Mouse (Mus musculus) olfactory bulb, adult 2 months (tissue): ENCODE data around the gene P2ry12. TPM values are rescaled to one million over a fixed set of nuclear protein-coding genes. Genes with fewer than 3 reads are reported as not detected.

ENCODE experiments used
- H3K27ac ChIP-seq: fragments of 200-500 bp; 2 replicates; pipeline ENCODE4 v1.5.1; 2012; ENCODE audit warnings: low read depth, low read length; ENCODE audit not compliant: insufficient read depth
- H3K4me1 ChIP-seq: fragments of 200-500 bp; 2 replicates; pipeline ENCODE4 v1.6.1; 2012; ENCODE audit warnings: low read length; ENCODE audit not compliant: control insufficient read depth, insufficient read depth
- H3K4me3 ChIP-seq: fragments of 200-500 bp; 2 replicates; pipeline ENCODE4 v1.5.1; 2012; ENCODE audit warnings: mild to moderate bottlenecking, low read depth, low read length, moderate library complexity; ENCODE audit not compliant: insufficient read depth
- CTCF ChIP-seq: fragments of 200-500 bp; IDR thresholded peaks from 2 replicates; pipeline ENCODE4 v1.5.1; 2012; ENCODE audit warnings: low read depth, mild to moderate bottlenecking, low read length, moderate library complexity; ENCODE audit not compliant: insufficient read depth
- POLR2A ChIP-seq: fragments of 200-500 bp; IDR thresholded peaks from 2 replicates; pipeline ENCODE4 v1.6.1; 2012; ENCODE audit warnings: mild to moderate bottlenecking, low read depth, low read length, moderate library complexity; ENCODE audit not compliant: insufficient read depth
- WGBS: fragments of 180-500 bp; shearing (Covaris S2); methylation state at CpG from one replicate; pipeline ENCODE4 v1.1.7; 2018; 5-methylcytosine and 5-hydroxymethylcytosine counted together
- polyA plus RNA-seq: library from polyadenylated mRNA; stranded (reverse); fragments of >200 nt; gene quantifications from 2 replicates; pipeline ENCODE4 v1.2.4, GENCODE M21; 2012; ENCODE audit warnings: low replicate concordance; ENCODE audit not compliant: missing spikeins, insufficient read depth, insufficient read length

The P2ry12 gene
- not detected in 2 replicates for polyA plus RNA-seq

GRCm38 (mm10) chr3:59262704-59263103 lies at the start of gene P2ry12:
Gene P2ry12 (minus strand): TSS chr3:59262871.
- H3K4me3 ChIP-seq: no peak within 1 kb of the TSS
- no peak within 1 kb of the TSS for H3K27ac ChIP-seq
- WGBS: 60% methylated on average over 7 of the region's 7 CpGs

GRCm38 (mm10) chr3:59305518-59305917 lies 42.8 kb upstream of the P2ry12 start:
- TF ChIP-seq CTCF (no peak), POLR2A (no peak)
- no peak overlapping the region for H3K27ac ChIP-seq
- no peaks in the 10 kb centered on the region for H3K4me1 ChIP-seq
- 95% methylated on average over 2 of the region's 2 CpGs for WGBS
- H3K4me3 ChIP-seq: no peak overlapping the region

More at GRCm38 (mm10) chr3:59262704-59263103, at the start of gene P2ry12:
- no peak for TF ChIP-seq POLR2A
- peaks cover 4% of the 10 kb centered on the region; the same call in 1 of the 2 replicates for H3K4me1 ChIP-seq

- no peak overlapping the region for H3K27ac ChIP-seq
- H3K4me1 ChIP-seq: no peaks in the 10 kb centered on the region
- H3K4me3 ChIP-seq: no peak overlapping the region
- 95% methylated on average over 5 of the region's 5 CpGs for WGBS
- TF ChIP-seq POLR2A (no peak), CTCF (no peak)
Observed at GRCm38 (mm10) chr3:59304944-59305343, 42.3 kb upstream of the P2ry12 start.

- no peak for TF ChIP-seq POLR2A
- TF ChIP-seq CTCF: no peak
- H3K4me3 ChIP-seq: no peak overlapping the region
- 90% methylated on average over 16 of the region's 16 CpGs for WGBS
- no peak overlapping the region for H3K27ac ChIP-seq
- H3K4me1 ChIP-seq: no peaks in the 10 kb centered on the region; the same call in 1 of the 2 replicates
Observed at GRCm38 (mm10) chr3:59297653-59298052, 35.0 kb upstream of the P2ry12 start.

GRCm38 (mm10) chr3:59296563-59297130 lies 34.0 kb upstream of the P2ry12 start:
- Histone ChIP-seq H3K4me1 (no peaks in the 10 kb centered on the region; the same call in 1 of the 2 replicates), H3K4me3 (no peak overlapping the region), H3K27ac (no peak overlapping the region)
- 72% methylated on average over 5 of the region's 5 CpGs for WGBS
- TF ChIP-seq POLR2A: no peak
- no peak for TF ChIP-seq CTCF

GRCm38 (mm10) chr3:59295699-59296562 lies 33.3 kb upstream of the P2ry12 start:
- Histone ChIP-seq H3K4me1 (no peaks in the 10 kb centered on the region; the same call in 1 of the 2 replicates), H3K4me3 (no peak overlapping the region), H3K27ac (no peak overlapping the region)
- no peak for TF ChIP-seq CTCF
- no peak for TF ChIP-seq POLR2A
- WGBS: 95% methylated on average over 16 of the region's 16 CpGs

- H3K4me3 ChIP-seq: no peak overlapping the region
- TF ChIP-seq CTCF (no peak), POLR2A (no peak)
- H3K27ac ChIP-seq: no peak overlapping the region
- 28% methylated on average over 5 of the region's 5 CpGs for WGBS
- no peaks in the 10 kb centered on the region; the same call in 1 of the 2 replicates for H3K4me1 ChIP-seq
Observed at GRCm38 (mm10) chr3:59293437-59294199, 30.9 kb upstream of the P2ry12 start.

- H3K4me3 ChIP-seq: no peak overlapping the region
- H3K4me1 ChIP-seq: no peaks in the 10 kb centered on the region; the same call in 1 of the 2 replicates
- no peak overlapping the region for H3K27ac ChIP-seq
- no peak for TF ChIP-seq POLR2A
- no peak for TF ChIP-seq CTCF
- 82% methylated on average over 2 of the region's 2 CpGs for WGBS
Observed at GRCm38 (mm10) chr3:59290551-59290950, 27.9 kb upstream of the P2ry12 start.
